Mouse (Mus musculus) kidney, postnatal 4 days (tissue): ENCODE results near the gene Mfsd10.
"Not testable (repeated sequence)": the region's sequence is repeated elsewhere in the genome, so short reads cannot be mapped to it uniquely, and the experiment has no call there.

Experiments used
- DNase-seq, 2 experiments: peaks; one replicate each; pipeline ENCODE4 v3.0.0; 2021; ENCODE audit warnings: mixed read lengths in 2 of 2

The Mfsd10 gene

GRCm38 (mm10) chr5:34593202-34593727 is 43.7 kb downstream of the Mfsd10 start:
- no peak for DNase-seq

- no peak for DNase-seq
Measured at GRCm38 (mm10) chr5:34592666-34593065, 44.3 kb downstream of the Mfsd10 start.

- not testable (repeated sequence) for DNase-seq
Measured at GRCm38 (mm10) chr5:34592224-34592623, 44.8 kb downstream of the Mfsd10 start.

- DNase-seq: no peak
Measured at GRCm38 (mm10) chr5:34591388-34592004, 45.5 kb downstream of the Mfsd10 start.

- DNase-seq: no peak
Measured at GRCm38 (mm10) chr5:34590702-34591101, 46.3 kb downstream of the Mfsd10 start.

GRCm38 (mm10) chr5:34590059-34590458 is 47.0 kb downstream of the Mfsd10 start:
- no peak for DNase-seq

GRCm38 (mm10) chr5:34587881-34588280 is 49.1 kb downstream of the Mfsd10 start:
- DNase-seq: no peak

GRCm38 (mm10) chr5:34585216-34585615 is 51.8 kb downstream of the Mfsd10 start:
- DNase-seq: no peak
